Comparison of ENCODE assay signal across 10 mouse cellular contexts in the genomic region with DNA sequence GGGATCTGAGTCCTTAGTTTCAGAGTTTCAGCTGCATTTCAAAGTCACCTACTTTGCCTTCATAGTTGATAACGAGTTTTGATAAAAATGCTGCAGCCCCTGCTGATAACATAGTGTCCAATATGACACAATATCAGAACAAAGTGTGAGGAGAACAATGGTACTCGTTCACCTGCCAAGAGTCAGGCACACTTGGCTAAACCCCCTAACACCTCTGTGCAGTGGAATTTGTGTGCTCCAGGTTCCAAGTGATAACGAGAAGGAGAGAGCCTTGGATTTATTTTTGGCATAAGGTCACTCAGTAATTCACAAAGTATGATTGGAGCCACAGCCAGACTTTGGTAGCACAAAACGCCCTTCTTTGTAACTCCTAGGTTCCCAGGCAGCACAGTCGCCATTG.
"Had no signal": no experiment of that assay in that cellular context is flagged by ENCODE, and none has a peak within 500 bp of the region (broad histone marks: within the 10 kb centered on the region; RNA-seq: fewer than 3 reads in every experiment).

No protein-coding gene starts in this region.

- DNase-seq: lung, adult 18-20 months; right cerebral cortex, postnatal 14 days; thymus, adult 2 months; thymus, postnatal 4 days had no signal

- H3K9me3 ChIP-seq: limb, embryonic 13.5 days; midbrain, embryonic 12.5 days; stomach, embryonic 15.5 days had no signal

- H3K4me3 ChIP-seq: layer of hippocampus, adult 2 months; limb, embryonic 13.5 days; midbrain, embryonic 12.5 days; stomach, embryonic 15.5 days had no signal

- ATAC-seq: midbrain, embryonic 16.5 days had no signal

- H3K4me2 ChIP-seq: limb, embryonic 13.5 days; midbrain, embryonic 12.5 days; stomach, embryonic 15.5 days had no signal

- H3K36me3 ChIP-seq: limb, embryonic 13.5 days; midbrain, embryonic 12.5 days; stomach, embryonic 15.5 days had no signal

- H3K9ac ChIP-seq: limb, embryonic 13.5 days; liver, embryonic 14.5 days; midbrain, embryonic 12.5 days; stomach, embryonic 15.5 days had no signal

- H3K27me3 ChIP-seq: limb, embryonic 13.5 days; midbrain, embryonic 12.5 days; stomach, embryonic 15.5 days had no signal

- H3K27ac ChIP-seq: layer of hippocampus, adult 2 months; limb, embryonic 13.5 days; liver, embryonic 14.5 days; midbrain, embryonic 12.5 days; stomach, embryonic 15.5 days had no signal

- H3K4me1 ChIP-seq: limb, embryonic 13.5 days; midbrain, embryonic 12.5 days; stomach, embryonic 15.5 days had no signal
